Mouse (Mus musculus): ENCODE data around the gene Ccdc81. TPM values are rescaled to one million over a fixed set of nuclear protein-coding genes. Genes with fewer than 3 reads are reported as not detected.

The Ccdc81 gene
- 0.24 and 0.27 TPM in 2 replicates for polyA plus RNA-seq (2011; ENCODE audit: insufficient read depth, insufficient read length, low read depth, missing spikeins)

DNA sequence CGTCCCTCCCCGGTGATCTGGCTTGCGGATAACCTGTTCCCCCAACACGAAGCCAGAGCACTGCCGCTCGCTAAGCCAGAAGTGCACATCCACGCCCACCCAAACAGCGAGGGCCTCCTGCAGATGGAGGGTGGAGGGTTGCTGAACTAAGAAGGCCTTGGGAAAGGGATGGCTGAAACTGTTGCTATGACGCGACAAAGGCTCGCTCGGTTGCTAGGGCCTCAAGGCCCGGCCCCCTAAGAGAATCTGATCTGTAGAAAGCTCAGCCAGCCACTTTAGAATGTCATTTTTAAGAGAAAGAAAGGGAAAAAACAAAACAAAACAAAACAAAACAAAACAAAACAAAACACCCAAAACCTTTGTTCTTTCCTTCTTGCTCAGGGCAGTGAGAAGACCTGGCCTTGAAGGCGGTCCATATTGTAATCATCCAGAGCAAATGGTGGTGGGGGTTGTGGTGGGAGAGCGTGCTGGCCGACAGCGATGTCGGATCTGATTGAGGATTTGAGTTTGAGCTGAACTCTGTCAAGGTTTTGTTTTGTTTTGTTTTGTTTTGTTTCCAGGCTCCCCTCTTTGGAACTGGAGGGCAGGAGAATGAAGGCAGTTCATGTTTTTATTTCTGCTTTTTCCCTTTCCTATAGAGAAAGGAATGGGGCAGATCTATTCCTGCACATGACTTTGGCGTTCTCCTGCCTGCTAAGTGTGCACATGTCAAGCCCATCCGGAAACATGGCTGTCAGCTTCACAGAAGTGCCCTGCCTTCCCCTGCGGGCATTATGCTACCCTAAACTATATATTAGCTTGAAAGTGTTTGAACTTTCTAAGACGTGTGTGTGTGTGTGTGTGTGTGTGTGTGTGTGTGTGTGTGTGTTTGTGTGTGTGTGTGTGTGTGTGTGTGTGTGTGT is at the start of gene Ccdc81:
Gene Ccdc81, minus strand, starts transcription at position 188 of the 902 bp plus-strand sequence.
- Histone ChIP-seq H3K4me1 (ENCODE audit: control insufficient read depth, insufficient read depth, low read length) (peaks cover 2% of the 10 kb centered on the region), H3K36me3 (ENCODE audit: control insufficient read depth, insufficient read depth, low read length, poor library complexity, severe bottlenecking) (no peaks in the 10 kb centered on the region), H3K27me3 (ENCODE audit: control insufficient read depth, insufficient read depth, low read length, poor library complexity, severe bottlenecking) (no peaks in the 10 kb centered on the region), H3K9me3 (replicated peaks; ENCODE audit: control insufficient read depth, insufficient read depth, low read length, poor library complexity, severe bottlenecking) (no peaks in the 10 kb centered on the region), H3K4me3 (ENCODE audit: low read depth, low read length) (no peak within 1 kb of the TSS), H3K9ac (ENCODE audit: low read depth, poor library complexity, severe bottlenecking) (no peak within 1 kb of the TSS), H3K27ac (ENCODE audit: insufficient read depth, low read length) (no peak within 1 kb of the TSS)
- TF ChIP-seq POLR2A (IDR thresholded peaks at IDR 0.05; ENCODE audit: insufficient read depth, low read length) (no peak), EP300 (IDR thresholded peaks at IDR 0.05; ENCODE audit: insufficient read depth, low read depth, low read length) (no peak), CTCF (IDR thresholded peaks at IDR 0.05; ENCODE audit: low read depth, low read length) (no peak)

DNA sequence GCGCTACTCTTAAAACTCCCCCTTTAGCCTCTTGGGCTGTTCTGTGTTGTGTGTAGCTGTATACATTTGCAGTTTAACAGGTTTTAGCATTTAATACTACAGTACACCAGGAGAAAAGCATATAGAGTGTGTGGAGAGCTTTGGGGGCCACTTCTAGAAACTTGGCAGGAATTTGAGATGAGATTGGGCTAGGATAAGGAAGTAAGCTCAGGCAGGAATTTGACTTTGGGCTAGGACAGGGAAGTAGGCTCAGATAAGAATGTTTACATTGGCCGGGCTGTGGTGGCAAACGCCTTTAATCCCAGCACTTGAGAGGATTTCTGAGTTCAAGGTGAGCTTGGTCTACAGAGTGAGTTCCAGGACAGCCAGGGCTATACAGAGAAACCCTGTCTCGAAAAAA is 46.0 kb upstream of the Ccdc81 start:
- no peak overlapping the region for H3K4me3 ChIP-seq (ENCODE audit: low read depth, low read length)
- H3K36me3 ChIP-seq (ENCODE audit: control insufficient read depth, insufficient read depth, low read length, poor library complexity, severe bottlenecking): peaks cover 2% of the 10 kb centered on the region; the same call in 1 of the 2 replicates
- no peak overlapping the region for H3K9ac ChIP-seq (ENCODE audit: low read depth, poor library complexity, severe bottlenecking)
- H3K9me3 ChIP-seq (replicated peaks; ENCODE audit: control insufficient read depth, insufficient read depth, low read length, poor library complexity, severe bottlenecking): no peaks in the 10 kb centered on the region
- TF ChIP-seq CTCF (IDR thresholded peaks at IDR 0.05; ENCODE audit: low read depth, low read length) (no peak), EP300 (IDR thresholded peaks at IDR 0.05; ENCODE audit: insufficient read depth, low read depth, low read length) (no peak)
- H3K27ac ChIP-seq (ENCODE audit: insufficient read depth, low read length): no peak overlapping the region
- H3K27me3 ChIP-seq (ENCODE audit: control insufficient read depth, insufficient read depth, low read length, poor library complexity, severe bottlenecking): no peaks in the 10 kb centered on the region
- no peaks in the 10 kb centered on the region for H3K4me1 ChIP-seq (ENCODE audit: control insufficient read depth, insufficient read depth, low read length)

DNA sequence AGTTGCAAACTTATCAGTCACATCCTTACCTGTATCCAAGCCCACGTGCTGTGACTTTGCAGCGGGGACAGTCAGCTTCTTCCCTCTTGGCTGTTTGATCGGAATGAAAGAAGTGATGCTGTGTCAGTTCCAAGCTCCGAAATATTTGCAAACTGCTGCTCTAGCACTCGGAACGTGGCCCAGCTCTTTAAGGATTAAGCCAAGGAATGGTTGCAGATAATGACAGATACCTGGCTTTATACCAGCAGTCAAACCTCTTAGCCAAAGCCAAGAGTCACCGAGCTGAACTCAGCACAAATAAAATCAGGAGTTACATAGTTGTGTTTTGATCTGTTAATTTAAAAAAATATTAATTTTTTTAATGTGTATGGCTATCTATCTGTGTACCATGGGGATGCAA is 44.6 kb upstream of the Ccdc81 start:
- Histone ChIP-seq H3K4me1 (ENCODE audit: control insufficient read depth, insufficient read depth, low read length) (no peaks in the 10 kb centered on the region), H3K36me3 (ENCODE audit: control insufficient read depth, insufficient read depth, low read length, poor library complexity, severe bottlenecking) (0 out of 2 replicates have a peak, but pooled peaks cover 2% of the 10 kb centered on the region), H3K9me3 (replicated peaks; ENCODE audit: control insufficient read depth, insufficient read depth, low read length, poor library complexity, severe bottlenecking) (no peaks in the 10 kb centered on the region), H3K4me3 (ENCODE audit: low read depth, low read length) (no peak overlapping the region), H3K27ac (ENCODE audit: insufficient read depth, low read length) (no peak overlapping the region), H3K27me3 (ENCODE audit: control insufficient read depth, insufficient read depth, low read length, poor library complexity, severe bottlenecking) (no peaks in the 10 kb centered on the region), H3K9ac (ENCODE audit: low read depth, poor library complexity, severe bottlenecking) (no peak overlapping the region)
- TF ChIP-seq EP300 (IDR thresholded peaks at IDR 0.05; ENCODE audit: insufficient read depth, low read depth, low read length) (no peak), CTCF (IDR thresholded peaks at IDR 0.05; ENCODE audit: low read depth, low read length) (no peak), POLR2A (IDR thresholded peaks at IDR 0.05; ENCODE audit: insufficient read depth, low read length) (no peak)

DNA sequence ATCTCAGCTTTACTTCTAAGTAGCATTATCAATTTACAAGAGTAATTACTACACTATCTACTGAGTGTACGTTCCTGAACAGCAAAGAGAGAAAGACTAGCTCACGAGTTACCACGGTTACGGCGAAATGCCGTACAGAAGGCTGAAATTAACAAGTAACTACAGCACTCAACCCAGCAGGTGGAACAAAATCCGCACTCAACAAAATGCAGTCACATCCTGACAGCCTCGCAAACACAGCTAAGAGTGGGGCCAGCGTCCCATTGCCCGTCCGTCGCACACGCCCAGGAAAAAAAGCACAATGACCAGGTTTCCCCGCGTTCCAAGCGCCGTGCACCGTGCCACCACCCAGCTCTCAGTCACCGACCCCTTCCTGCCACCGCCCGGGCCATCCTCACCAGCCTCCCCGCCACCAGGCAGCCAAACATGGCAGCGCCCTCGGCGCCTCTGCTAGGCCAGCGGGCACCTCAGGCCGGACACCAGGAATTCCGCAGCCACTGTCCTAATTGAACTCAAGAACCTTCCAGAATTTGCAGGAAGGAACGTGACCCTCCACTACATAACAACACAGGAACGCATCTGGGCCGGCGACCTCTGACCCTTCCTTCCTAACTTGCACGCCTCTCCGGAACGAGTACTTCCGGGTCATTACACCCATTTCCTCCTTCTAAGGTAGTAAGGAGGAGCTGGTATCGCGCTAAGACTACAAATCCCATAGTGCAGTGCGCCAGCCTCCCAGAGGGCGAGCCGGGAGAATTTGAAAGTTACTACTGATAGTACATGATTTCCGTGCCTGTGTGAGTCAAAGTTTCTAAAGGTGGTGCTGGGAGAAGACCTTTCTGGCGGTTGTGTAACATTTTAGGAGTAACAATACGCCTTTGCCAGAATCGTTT is 37.4 kb upstream of the Ccdc81 start, which contains the start of gene Hikeshi:
Gene Hikeshi, minus strand, starts transcription at position 634 of the 893 bp plus-strand sequence.
- TF ChIP-seq CTCF (IDR thresholded peaks at IDR 0.05; ENCODE audit: low read depth, low read length) (no peak), POLR2A (IDR thresholded peaks at IDR 0.05; ENCODE audit: insufficient read depth, low read length) (peak; percentile 47), EP300 (IDR thresholded peaks at IDR 0.05; ENCODE audit: insufficient read depth, low read depth, low read length) (no peak)
- Histone ChIP-seq H3K9me3 (replicated peaks; ENCODE audit: control insufficient read depth, insufficient read depth, low read length, poor library complexity, severe bottlenecking) (no peaks in the 10 kb centered on the region), H3K27me3 (ENCODE audit: control insufficient read depth, insufficient read depth, low read length, poor library complexity, severe bottlenecking) (no peaks in the 10 kb centered on the region), H3K36me3 (ENCODE audit: control insufficient read depth, insufficient read depth, low read length, poor library complexity, severe bottlenecking) (no peaks in the 10 kb centered on the region), H3K4me1 (ENCODE audit: control insufficient read depth, insufficient read depth, low read length) (no peaks in the 10 kb centered on the region), H3K27ac (ENCODE audit: insufficient read depth, low read length) (peak within 1 kb of the TSS; percentile 42), H3K9ac (ENCODE audit: low read depth, poor library complexity, severe bottlenecking) (peak within 1 kb of the TSS; percentile 73), H3K4me3 (ENCODE audit: low read depth, low read length) (peak within 1 kb of the TSS; percentile 97)

DNA sequence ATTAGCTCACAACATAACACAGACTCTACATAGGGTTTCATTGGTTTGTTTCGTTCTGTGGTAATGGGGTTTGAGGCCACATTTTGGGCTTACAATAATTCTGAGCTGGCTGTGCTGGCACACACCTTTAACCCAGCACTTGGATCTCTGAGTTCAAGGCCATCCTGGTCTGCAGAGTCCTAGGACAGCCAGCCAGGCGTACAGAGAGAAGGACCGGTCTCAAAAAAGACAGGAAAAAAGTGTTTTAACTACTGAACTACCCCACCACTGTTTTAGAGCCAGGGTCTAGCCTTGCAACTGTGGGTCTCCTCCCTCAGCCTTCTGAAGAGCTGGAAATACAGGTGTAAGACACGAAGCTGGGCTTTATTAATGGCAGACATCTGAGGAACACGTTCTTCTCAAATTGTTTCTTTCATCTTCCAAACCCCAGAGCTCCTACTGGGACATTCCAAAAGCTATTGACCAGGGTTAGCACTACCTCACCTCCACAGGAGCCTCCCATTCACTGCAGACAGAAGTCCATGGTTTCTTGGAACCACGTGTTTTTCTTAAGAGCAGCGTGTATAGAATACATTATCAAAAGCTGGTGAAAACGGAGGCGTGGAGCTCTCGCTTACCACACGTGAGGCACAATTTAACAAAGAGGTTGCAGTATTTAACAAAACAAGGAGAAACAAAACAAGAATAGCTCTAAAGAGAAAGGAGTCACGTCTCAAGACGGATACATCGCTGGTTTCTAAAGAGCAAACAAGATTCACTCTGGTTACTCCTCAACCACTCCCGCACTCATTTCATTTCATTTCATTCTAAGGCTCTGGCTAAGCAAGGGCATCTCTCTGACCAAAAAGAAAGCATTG is 36.3 kb upstream of the Ccdc81 start:
- Histone ChIP-seq H3K27ac (ENCODE audit: insufficient read depth, low read length) (peak overlapping the region; percentile 25; the same call in 1 of the 2 replicates), H3K4me3 (ENCODE audit: low read depth, low read length) (peak overlapping the region; percentile 36), H3K9me3 (replicated peaks; ENCODE audit: control insufficient read depth, insufficient read depth, low read length, poor library complexity, severe bottlenecking) (no peaks in the 10 kb centered on the region), H3K9ac (ENCODE audit: low read depth, poor library complexity, severe bottlenecking) (peak overlapping the region; percentile 73), H3K27me3 (ENCODE audit: control insufficient read depth, insufficient read depth, low read length, poor library complexity, severe bottlenecking) (no peaks in the 10 kb centered on the region), H3K36me3 (ENCODE audit: control insufficient read depth, insufficient read depth, low read length, poor library complexity, severe bottlenecking) (peaks cover 4% of the 10 kb centered on the region), H3K4me1 (ENCODE audit: control insufficient read depth, insufficient read depth, low read length) (no peaks in the 10 kb centered on the region)
- TF ChIP-seq POLR2A (IDR thresholded peaks at IDR 0.05; ENCODE audit: insufficient read depth, low read length) (no peak), CTCF (IDR thresholded peaks at IDR 0.05; ENCODE audit: low read depth, low read length) (no peak), EP300 (IDR thresholded peaks at IDR 0.05; ENCODE audit: insufficient read depth, low read depth, low read length) (no peak)

Measured in ES-Bruce4 (cell line).